Mouse (Mus musculus) cerebellum, adult (tissue): ENCODE data around the gene Serping1.

Source experiments
- ATAC-seq: cut with Nextera tagmentation; 2 replicates; pipeline ENCODE4 v1.9.2; 2017; ENCODE audit warnings: mild to moderate bottlenecking, moderate library complexity, mixed read lengths; ENCODE audit not compliant: insufficient number of reproducible peaks, low FRiP score, low TSS enrichment

The Serping1 gene

GRCm38 (mm10) chr2:84783840-84784566 lies 8.8 kb upstream of the Serping1 start:
- no peak for ATAC-seq

GRCm38 (mm10) chr2:84783315-84783714 lies 8.1 kb upstream of the Serping1 start:
- no peak for ATAC-seq

GRCm38 (mm10) chr2:84779210-84779609 lies 4.0 kb upstream of the Serping1 start:
- no peak for ATAC-seq

- ATAC-seq: no peak
These were observed 2.5 kb upstream of the Serping1 start for GRCm38 (mm10) chr2:84777706-84778105.

GRCm38 (mm10) chr2:84775665-84776064 lies 421 bp upstream of the Serping1 start:
- ATAC-seq: no peak

GRCm38 (mm10) chr2:84774751-84775150 lies 493 bp downstream of the Serping1 start:
- ATAC-seq: peak; percentile 94

GRCm38 (mm10) chr2:84773195-84773594 lies 2.0 kb downstream of the Serping1 start:
- no peak for ATAC-seq

GRCm38 (mm10) chr2:84772454-84772853 lies 2.8 kb downstream of the Serping1 start:
- ATAC-seq: no peak

GRCm38 (mm10) chr2:84770501-84770900 lies 4.7 kb downstream of the Serping1 start:
- ATAC-seq: no peak

GRCm38 (mm10) chr2:84762818-84763217 lies 12.4 kb downstream of the Serping1 start:
- ATAC-seq: no peak

GRCm38 (mm10) chr2:84762295-84762694 lies 12.9 kb downstream of the Serping1 start:
- no peak for ATAC-seq

- ATAC-seq: no peak
These were observed 13.4 kb downstream of the Serping1 start for GRCm38 (mm10) chr2:84761840-84762239.

GRCm38 (mm10) chr2:84761309-84761708 lies 13.9 kb downstream of the Serping1 start:
- no peak for ATAC-seq

GRCm38 (mm10) chr2:84760777-84761176 lies 14.5 kb downstream of the Serping1 start:
- no peak for ATAC-seq

- ATAC-seq: peak; percentile 77
These were observed 16.6 kb downstream of the Serping1 start for GRCm38 (mm10) chr2:84758542-84759127.

- ATAC-seq: no peak
These were observed 18.1 kb downstream of the Serping1 start for GRCm38 (mm10) chr2:84757026-84757682.

- ATAC-seq: no peak
These were observed 19.0 kb downstream of the Serping1 start for GRCm38 (mm10) chr2:84756245-84756644.

GRCm38 (mm10) chr2:84750115-84750514 lies 25.1 kb downstream of the Serping1 start:
- no peak for ATAC-seq

GRCm38 (mm10) chr2:84744126-84744525 lies 31.1 kb downstream of the Serping1 start:
- ATAC-seq: 0 out of 2 replicates have a peak, but pooled peaks have one; percentile 21

- ATAC-seq: peak; percentile 87
These were observed 31.7 kb downstream of the Serping1 start, which contains the start of gene Gm19426 for GRCm38 (mm10) chr2:84743561-84743960. Gm19426 (minus strand) TSS chr2:84743655.
